Mouse (Mus musculus) heart, postnatal 14 days (tissue): Measurements from ENCODE around the gene Gm10229. TPM values are rescaled to one million over a fixed set of nuclear protein-coding genes. Genes with fewer than 3 reads are reported as not detected.
"Not testable (repeated sequence)": the region's sequence is repeated elsewhere in the genome, so short reads cannot be mapped to it uniquely, and the experiment has no call there.

Experiments
- DNase-seq, 2 experiments: peaks; one replicate each; pipeline ENCODE4 v3.0.0; 2021 to 2022
- intact Hi-C: fragments of 180-260 bp; cut with DNase I; formaldehyde crosslinking; loops from one replicate; pipeline ENCODE4 v1.15.1; 2025
- long read RNA-seq, 2 experiments: library from polyadenylated mRNA; stranded (forward); transcript quantifications; one replicate each; pipeline ENCODE4 v2.0.0; 2021
- total RNA-seq, 2 experiments: library from RNA; stranded (reverse); gene quantifications; 2 replicates each; pipeline ENCODE4 v1.2.3; 2021

The Gm10229 gene
- total RNA-seq: not detected
- long read RNA-seq, experiment 1: 0 reads
- long read RNA-seq, experiment 2: 0 reads

DNA sequence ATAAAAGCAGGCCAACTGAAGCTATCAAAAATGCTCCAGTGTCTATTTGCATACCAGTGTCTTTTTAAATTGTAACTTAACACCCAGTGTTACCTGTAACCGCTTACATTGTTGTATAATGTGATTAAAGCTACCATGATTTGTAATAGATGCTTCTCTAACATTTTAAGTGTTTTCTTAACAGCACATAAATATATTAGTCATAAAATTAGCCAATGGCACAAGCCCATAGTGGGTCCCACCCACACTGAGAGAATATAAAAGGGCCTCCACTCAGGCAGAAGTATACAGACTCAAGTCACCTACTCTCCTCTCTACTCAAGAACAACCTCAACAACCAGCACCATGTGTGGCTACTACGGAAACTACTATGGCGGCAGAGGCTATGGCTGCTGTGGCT, at the start of gene Gm10229:
Gene Gm10229 (plus strand): TSS at position 301 of the 400 bp plus-strand sequence.
- DNase-seq, intact Hi-C loops: not testable (repeated sequence)

DNA sequence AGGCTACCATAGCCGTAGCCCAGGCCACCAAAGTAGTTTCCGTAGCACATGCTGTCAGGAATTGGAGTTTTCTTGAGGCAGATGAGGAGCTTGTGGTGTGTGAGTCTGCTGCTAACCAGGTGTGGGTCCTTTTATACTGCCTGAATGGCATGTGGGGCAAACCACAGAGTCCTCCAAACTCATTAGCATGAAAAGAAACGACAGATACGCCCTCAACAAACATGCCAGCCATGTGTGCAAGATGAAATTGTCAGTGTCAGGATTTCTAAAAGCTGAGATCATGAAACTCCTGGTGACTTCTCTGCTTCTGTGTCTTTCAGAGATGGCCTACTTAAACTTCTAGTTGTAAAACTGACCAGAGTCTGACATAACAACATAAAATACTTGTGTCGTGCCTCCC, 4.4 kb upstream of the Gm10229 start, which contains the start of gene Krtap22-2:
Gene Krtap22-2 (minus strand): TSS at position 101 of the 400 bp plus-strand sequence.
- intact Hi-C loops: no loop called here
- DNase-seq: no peak

DNA sequence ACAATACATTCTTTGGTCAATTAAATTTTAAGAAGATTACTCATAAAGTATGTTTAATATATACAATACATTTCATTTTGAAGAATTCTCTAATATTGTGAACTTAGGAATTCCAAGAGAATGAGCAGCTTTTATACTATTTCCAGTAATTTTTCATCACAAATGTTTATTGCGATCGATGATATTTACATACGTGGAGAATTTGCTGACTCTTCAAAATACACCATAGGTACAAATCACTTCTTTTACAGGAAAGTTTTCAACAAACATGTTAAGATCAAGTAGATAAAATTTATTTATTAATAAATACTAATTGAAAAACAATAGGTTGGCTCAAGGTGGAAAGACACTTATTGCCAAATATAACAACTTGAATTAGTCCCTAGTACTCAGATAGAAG, 1.1 kb upstream of the Gm10229 start:
- no peak for DNase-seq
- intact Hi-C loops: no loop called here

DNA sequence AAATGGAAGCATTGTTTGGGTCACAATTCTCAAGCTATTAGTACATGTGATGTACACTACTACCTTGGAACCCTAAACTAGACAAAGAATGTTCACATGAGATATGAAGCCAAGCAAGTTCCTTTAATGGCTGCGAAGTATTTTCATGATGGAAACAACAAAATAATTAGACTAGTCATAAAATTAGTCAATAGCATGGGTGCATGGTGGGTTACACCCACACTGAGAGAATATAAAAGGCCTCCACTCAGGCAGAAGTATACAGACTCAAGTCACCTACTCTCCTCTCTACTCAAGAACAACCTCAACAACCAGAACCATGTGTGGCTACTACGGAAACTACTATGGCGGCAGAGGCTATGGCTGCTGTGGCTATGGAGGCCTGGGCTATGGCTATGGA, 16.3 kb downstream of the Gm10229 start, which contains the start of gene Krtap6-1:
Gene Krtap6-1 (plus strand): TSS at position 301 of the 400 bp plus-strand sequence.
- DNase-seq, intact Hi-C loops: not testable (repeated sequence)

DNA sequence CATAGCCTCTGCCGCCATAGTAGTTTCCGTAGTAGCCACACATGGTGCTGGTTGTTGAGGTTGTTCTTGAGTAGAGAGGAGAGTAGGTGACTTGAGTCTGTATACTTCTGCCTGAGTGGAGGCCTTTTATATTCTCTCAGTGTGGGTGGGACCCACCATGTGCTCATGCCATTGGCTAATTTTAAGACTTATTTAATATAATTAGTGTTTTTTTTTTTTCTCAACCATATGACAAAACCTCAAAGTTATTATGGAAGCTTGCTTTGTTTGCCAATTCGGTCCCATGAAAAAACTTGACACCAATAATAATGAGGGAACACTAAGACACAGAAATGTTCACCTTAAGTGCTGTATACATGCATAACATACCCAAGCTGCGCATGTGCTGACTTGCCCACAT, 26.3 kb downstream of the Gm10229 start, which contains the start of gene Gm10228:
Gene Gm10228 (minus strand): TSS at position 101 of the 400 bp plus-strand sequence.
- DNase-seq, intact Hi-C loops: not testable (repeated sequence)

DNA sequence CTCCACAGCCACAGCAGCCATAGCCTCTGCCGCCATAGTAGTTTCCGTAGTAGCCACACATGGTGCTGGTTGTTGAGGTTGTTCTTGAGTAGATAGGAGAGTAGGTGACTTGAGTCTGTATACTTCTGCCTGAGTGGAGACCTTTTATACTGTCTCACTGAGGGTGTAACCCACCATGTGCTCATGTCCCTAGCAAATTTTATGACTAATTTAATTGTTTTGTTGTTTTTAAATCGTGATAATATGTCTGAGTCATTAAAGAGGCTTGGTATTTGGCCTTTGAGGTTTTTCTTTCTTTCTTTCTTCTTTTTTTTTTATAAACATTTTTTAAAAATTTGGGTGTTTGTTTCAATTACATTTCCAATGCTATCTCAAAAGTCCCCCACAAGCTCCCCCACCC, 32.7 kb downstream of the Gm10229 start, which contains the start of gene Krtap6-5:
Gene Krtap6-5 (minus strand): TSS at position 101 of the 400 bp plus-strand sequence.
- intact Hi-C loops: no loop called here
- no peak for DNase-seq

- DNase-seq, intact Hi-C loops: not testable (repeated sequence)
These were observed 48.8 kb downstream of the Gm10229 start, which contains the start of gene 1110025L11Rik for GRCm38 (mm10) chr16:89063902-89064301. Gene 1110025L11Rik (minus strand): TSS chr16:89064002.

Other genes starting within 250 kb of the Gm10229 start
- gene 2310057N15Rik, start 241.1 kb upstream of the Gm10229 start, total RNA-seq: not detected
- gene Gm5965, start 237.4 kb upstream of the Gm10229 start, total RNA-seq: not detected
- gene Gm20741, start 203.1 kb upstream of the Gm10229 start, total RNA-seq: not detected
- not detected for gene Krtap15, start 195.1 kb upstream of the Gm10229 start, total RNA-seq
- not detected for gene Krtap14, start 189.1 kb upstream of the Gm10229 start, total RNA-seq
- gene Krtap19-1, start 145.9 kb upstream of the Gm10229 start, total RNA-seq: not detected
- gene Krtap19-2, start 141.0 kb upstream of the Gm10229 start, total RNA-seq: not detected
- gene Krtap19-3, start 137.2 kb upstream of the Gm10229 start, total RNA-seq: not detected
- gene Krtap19-4, start 130.2 kb upstream of the Gm10229 start, total RNA-seq: not detected
- gene Krtap19-5, start 118.8 kb upstream of the Gm10229 start, total RNA-seq: not detected
- gene Krtap19-9b, start 83.0 kb upstream of the Gm10229 start, total RNA-seq: not detected
- gene Krtap16-3, start 52.4 kb upstream of the Gm10229 start, total RNA-seq: not detected
- gene Krtap22-2, start 4.5 kb upstream of the Gm10229 start, total RNA-seq: not detected
- not detected for gene Krtap6-1, start 16.4 kb downstream of the Gm10229 start, total RNA-seq
- not detected for gene Gm10228, start 26.2 kb downstream of the Gm10229 start, total RNA-seq
- not detected for gene Krtap6-5, start 32.6 kb downstream of the Gm10229 start, total RNA-seq
- gene 1110025L11Rik, start 48.7 kb downstream of the Gm10229 start, total RNA-seq: not detected
- gene Krtap6-3, start 68.7 kb downstream of the Gm10229 start, total RNA-seq: not detected
- not detected for gene Gm6358, start 125.6 kb downstream of the Gm10229 start, total RNA-seq
- gene Gm10061, start 135.8 kb downstream of the Gm10229 start, total RNA-seq: not detected
- gene Gm9789, start 142.7 kb downstream of the Gm10229 start, total RNA-seq: not detected
- not detected for gene Gm7735, start 154.2 kb downstream of the Gm10229 start, total RNA-seq
- gene 1110057P08Rik, start 159.5 kb downstream of the Gm10229 start, total RNA-seq: not detected
- gene Krtap20-2, start 190.6 kb downstream of the Gm10229 start, total RNA-seq: not detected